Mouse (Mus musculus) midbrain, embryonic 15.5 days (tissue): Measurements from ENCODE around the gene Rgl1. TPM values are rescaled to one million over a fixed set of nuclear protein-coding genes. Genes with fewer than 3 reads are reported as not detected.

ENCODE experiments used
- ATAC-seq: fragments of 200-750 bp; cut with Nextera tagmentation; replicated peaks from 2 replicates; pipeline ENCODE4 v1.8.0; 2017; ENCODE audit warnings: moderate TSS enrichment
- H3K27ac ChIP-seq: fragments of 300-500 bp; sonication (generic); 2 replicates; pipeline ENCODE4 v1.5.1; 2015; ENCODE audit warnings: mild to moderate bottlenecking, inconsistent platforms
- H3K27me3 ChIP-seq: fragments of 300-500 bp; sonication (generic); replicated peaks from 2 replicates; pipeline ENCODE4 v1.6.1; 2015; ENCODE audit warnings: inconsistent platforms
- H3K36me3 ChIP-seq: fragments of 300-500 bp; sonication (generic); replicated peaks from 2 replicates; pipeline ENCODE4 v1.6.1; 2015; ENCODE audit warnings: inconsistent platforms
- H3K4me1 ChIP-seq: fragments of 300-500 bp; sonication (generic); 2 replicates; pipeline ENCODE4 v1.6.1; 2015; ENCODE audit warnings: inconsistent platforms
- H3K4me2 ChIP-seq: fragments of 300-500 bp; sonication (generic); 2 replicates; pipeline ENCODE4 v1.6.1; 2015; ENCODE audit warnings: inconsistent platforms, mild to moderate bottlenecking, moderate library complexity
- H3K4me3 ChIP-seq: fragments of 300-500 bp; sonication (generic); 2 replicates; pipeline ENCODE4 v1.5.1; 2015; ENCODE audit warnings: mild to moderate bottlenecking, inconsistent platforms
- H3K9ac ChIP-seq: fragments of 300-500 bp; sonication (generic); 2 replicates; pipeline ENCODE4 v1.6.1; 2015; ENCODE audit warnings: mild to moderate bottlenecking, inconsistent platforms
- H3K9me3 ChIP-seq: fragments of 300-500 bp; sonication (generic); 2 replicates; pipeline ENCODE4 v1.6.1; 2016; ENCODE audit warnings: inconsistent platforms
- WGBS: fragments of 180-500 bp; shearing (Covaris S2); methylation state at CpG from one replicate; pipeline ENCODE4 v1.1.7; 2015; ENCODE audit warnings: mixed read lengths; 5-methylcytosine and 5-hydroxymethylcytosine counted together
- polyA plus RNA-seq: library from polyadenylated mRNA; unstranded; fragments of >200 nt; fragmentation: Nextera tagmentation; extraction: Ambion mirVana; gene quantifications from 2 replicates; pipeline ENCODE4 v1.2.1, GENCODE M21; 2015

Gene Rgl1
- polyA plus RNA-seq, 1 experiment from 2014 or later, result 14.9 TPM

DNA sequence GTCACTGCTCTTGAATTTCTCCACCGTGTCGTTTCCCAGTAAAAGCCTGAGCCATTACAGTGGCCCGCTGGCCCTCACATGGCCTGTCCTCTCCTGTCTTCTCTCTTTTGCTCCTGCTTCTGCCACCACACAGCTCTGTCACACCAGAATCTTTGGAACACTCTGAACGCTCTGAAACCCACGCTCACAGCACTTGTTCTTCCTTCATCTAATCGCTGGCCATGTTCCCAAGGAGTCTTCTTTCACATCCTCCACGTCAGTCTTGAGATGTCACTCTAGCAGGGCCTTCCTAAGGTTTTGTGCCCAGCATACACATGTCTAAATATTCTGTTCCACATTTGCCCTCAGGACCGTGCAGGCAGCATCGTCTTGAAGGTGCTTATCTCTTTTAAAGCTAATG, 4.9 kb upstream of the Rgl1 start:
- Histone ChIP-seq H3K27me3 (no peaks in the 10 kb centered on the region), H3K9me3 (no peaks in the 10 kb centered on the region), H3K36me3 (peaks cover 32% of the 10 kb centered on the region), H3K4me2 (no peak overlapping the region), H3K27ac (no peak overlapping the region), H3K9ac (no peak overlapping the region; the same call in 1 of the 2 replicates), H3K4me3 (no peak overlapping the region), H3K4me1 (peaks cover 9% of the 10 kb centered on the region)
- 93% methylated on average over 9 of the region's 9 CpGs for WGBS
- ATAC-seq, result no peak

DNA sequence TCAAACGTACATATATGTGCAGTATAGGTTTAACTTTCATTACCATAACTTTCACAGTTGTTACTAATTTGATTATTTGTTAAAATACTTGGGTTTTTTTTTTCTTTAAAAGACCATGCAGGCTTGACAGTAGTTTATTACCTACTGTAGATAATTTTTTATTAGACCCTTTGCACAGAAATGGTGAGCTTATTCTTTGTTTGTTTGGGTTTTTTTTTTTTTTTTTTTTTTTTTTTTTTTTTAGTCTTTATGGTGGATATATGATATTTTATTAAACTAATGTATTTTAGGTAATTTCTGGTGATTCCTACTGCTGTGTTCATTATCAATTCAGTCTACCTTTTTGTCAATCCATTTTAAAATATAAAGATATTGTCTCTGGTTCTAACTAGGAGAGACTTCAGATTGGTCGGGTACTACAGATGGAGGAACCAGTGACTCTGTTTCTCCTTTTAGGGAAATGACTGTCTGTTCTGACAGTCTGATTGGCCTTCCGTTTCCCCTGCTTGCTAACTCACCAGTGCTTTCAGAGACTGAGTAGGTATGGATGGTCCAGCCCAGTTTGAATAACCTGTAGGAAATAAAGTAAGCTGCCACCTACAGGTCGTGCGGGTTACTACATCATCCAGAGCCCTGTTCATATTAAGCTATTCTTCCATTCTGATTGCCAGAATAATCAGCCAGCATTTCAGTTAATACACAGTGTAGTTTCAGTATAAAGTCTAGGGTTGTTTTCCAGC, 1.8 kb upstream of the Rgl1 start:
- Histone ChIP-seq H3K27ac (no peak overlapping the region), H3K36me3 (peaks cover 19% of the 10 kb centered on the region), H3K4me3 (peak overlapping the region; percentile 80), H3K4me1 (peaks cover 17% of the 10 kb centered on the region), H3K9me3 (no peaks in the 10 kb centered on the region), H3K9ac (0 out of 2 replicates have a peak overlapping the region, but pooled peaks have one; percentile 85), H3K4me2 (peak overlapping the region; percentile 90), H3K27me3 (no peaks in the 10 kb centered on the region)
- ATAC-seq, result peak; percentile 15; the same call in 1 of the 2 replicates
- WGBS, result 5% methylated on average over 5 of the region's 5 CpGs

DNA sequence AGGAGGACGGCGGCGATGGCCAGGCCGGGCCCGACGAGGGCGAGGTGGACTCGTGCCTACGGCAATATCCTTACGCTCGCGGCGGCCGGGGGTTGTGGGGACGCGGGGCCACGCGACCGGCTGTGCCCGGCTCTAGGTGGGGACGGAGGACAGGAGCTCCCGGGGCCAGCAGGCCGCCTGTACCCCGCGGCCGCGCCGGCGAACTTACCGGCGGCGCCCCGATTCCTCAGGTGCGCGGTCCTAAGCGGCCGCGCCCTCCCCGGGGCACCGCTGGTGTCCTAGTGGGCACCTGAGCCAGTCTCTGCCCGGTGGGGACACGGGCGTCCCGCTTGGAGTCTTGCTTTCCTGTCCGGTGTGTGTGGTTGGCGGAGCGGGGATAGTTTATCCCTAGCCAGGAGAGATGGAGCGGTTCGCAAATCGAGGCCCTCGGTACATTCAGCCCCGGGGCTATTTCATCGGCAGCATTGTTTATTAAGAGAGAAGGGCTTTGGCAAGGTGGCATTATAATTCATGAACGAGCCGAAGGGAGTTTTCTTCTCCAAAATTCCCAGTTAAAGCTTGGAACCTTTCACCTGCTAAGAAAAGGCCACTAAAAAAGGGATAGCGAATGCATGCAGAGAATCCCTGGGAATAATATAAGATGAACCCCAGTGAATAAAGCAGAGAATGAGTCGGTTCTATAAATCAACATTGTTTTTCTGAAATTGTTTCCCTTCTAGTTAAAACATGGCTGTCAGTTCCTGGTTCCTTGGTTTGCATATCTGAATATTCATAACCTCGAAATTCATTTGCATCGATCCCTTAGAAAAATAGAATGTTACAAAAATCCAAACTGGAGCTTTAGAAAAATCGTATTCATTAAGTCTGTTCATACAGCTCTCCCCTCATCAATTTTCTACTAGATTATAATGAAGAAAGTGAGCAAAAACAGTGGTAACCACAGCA, 925 bp upstream of the Rgl1 start:
- WGBS, result under 1% methylated on average over 60 of the region's 60 CpGs
- peak; percentile 76 for ATAC-seq
- H3K36me3 ChIP-seq, result peaks cover 14% of the 10 kb centered on the region
- H3K27ac ChIP-seq, result peak overlapping the region; percentile 85
- H3K4me2 ChIP-seq, result peak overlapping the region; percentile 90
- no peaks in the 10 kb centered on the region for H3K9me3 ChIP-seq
- H3K4me1 ChIP-seq, result peaks cover 17% of the 10 kb centered on the region
- peak overlapping the region; percentile 85 for H3K9ac ChIP-seq
- no peaks in the 10 kb centered on the region for H3K27me3 ChIP-seq
- peak overlapping the region; percentile 80 for H3K4me3 ChIP-seq

DNA sequence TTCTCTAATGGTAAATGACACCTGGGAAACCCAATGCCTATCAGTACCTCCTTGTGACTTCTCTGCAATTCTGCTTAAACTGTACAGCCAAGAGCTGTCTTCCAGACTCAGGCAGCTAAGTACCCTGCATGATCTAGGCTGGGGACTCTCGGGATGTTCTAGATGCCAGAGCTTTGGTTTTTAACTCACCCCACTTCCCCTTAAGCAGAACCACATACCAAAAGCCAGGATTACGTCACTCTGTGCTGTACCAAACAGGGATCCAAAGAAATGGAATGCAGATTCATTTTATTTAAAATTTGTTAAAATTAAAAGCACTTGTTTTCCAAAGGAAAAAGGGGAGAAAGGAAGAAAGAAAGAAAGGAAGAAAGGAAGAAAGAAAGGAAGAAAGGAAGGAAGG, 4.4 kb downstream of the Rgl1 start:
- 86% methylated on average over 2 of the region's 2 CpGs for WGBS

DNA sequence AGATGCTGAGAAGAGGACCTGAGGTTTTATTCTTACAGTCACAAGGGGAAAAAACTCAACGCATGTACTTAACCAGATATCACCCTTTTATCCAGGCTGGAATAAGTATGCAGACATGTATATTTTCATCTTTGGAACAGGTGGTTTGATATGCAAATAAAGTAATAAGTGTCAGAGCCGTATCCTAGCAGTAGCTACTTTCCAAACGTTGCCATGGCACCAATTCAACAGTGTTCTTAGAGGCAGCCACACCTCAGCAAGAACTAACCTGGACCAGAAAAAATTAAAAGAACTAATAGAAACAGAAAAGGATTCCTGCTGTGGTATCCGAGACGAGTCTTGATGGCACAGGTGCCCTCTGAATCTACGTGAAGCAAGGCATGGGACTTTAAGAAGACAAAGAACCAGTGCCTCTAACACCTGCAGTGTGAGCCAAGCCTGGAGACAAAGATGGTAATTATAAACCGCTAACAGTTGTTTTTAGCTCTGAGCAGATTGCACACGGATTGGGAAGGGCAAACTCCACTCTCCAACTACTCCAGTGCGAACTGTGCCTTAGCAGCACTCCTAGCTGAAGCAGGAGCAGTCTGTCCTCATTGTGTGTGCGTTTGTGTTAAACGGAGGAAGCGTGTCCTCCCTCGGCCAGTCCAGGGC, 15.7 kb downstream of the Rgl1 start, which contains the start of gene Apobec4:
Apobec4 (plus strand) TSS at position 240 of the 654 bp plus-strand sequence.
- no peaks in the 10 kb centered on the region for H3K27me3 ChIP-seq
- 0 out of 2 replicates have a peak within 1 kb of the TSS, but pooled peaks have one; percentile 25 for H3K27ac ChIP-seq
- peak; percentile 40; the same call in 1 of the 2 replicates for ATAC-seq
- no peak within 1 kb of the TSS for H3K4me2 ChIP-seq
- peaks cover 6% of the 10 kb centered on the region for H3K4me1 ChIP-seq
- no peaks in the 10 kb centered on the region for H3K9me3 ChIP-seq
- no peak within 1 kb of the TSS for H3K9ac ChIP-seq
- WGBS, result 52% methylated on average over 13 of the region's 13 CpGs
- H3K4me3 ChIP-seq, result no peak within 1 kb of the TSS
- no peaks in the 10 kb centered on the region for H3K36me3 ChIP-seq

More for the DNA sequence above, 4.4 kb downstream of the Rgl1 start:
- Histone ChIP-seq H3K36me3 (no peaks in the 10 kb centered on the region), H3K4me2 (no peak overlapping the region), H3K9ac (no peak overlapping the region), H3K27me3 (no peaks in the 10 kb centered on the region), H3K4me1 (peaks cover 8% of the 10 kb centered on the region), H3K4me3 (no peak overlapping the region), H3K9me3 (no peaks in the 10 kb centered on the region), H3K27ac (no peak overlapping the region)
- no peak for ATAC-seq

DNA sequence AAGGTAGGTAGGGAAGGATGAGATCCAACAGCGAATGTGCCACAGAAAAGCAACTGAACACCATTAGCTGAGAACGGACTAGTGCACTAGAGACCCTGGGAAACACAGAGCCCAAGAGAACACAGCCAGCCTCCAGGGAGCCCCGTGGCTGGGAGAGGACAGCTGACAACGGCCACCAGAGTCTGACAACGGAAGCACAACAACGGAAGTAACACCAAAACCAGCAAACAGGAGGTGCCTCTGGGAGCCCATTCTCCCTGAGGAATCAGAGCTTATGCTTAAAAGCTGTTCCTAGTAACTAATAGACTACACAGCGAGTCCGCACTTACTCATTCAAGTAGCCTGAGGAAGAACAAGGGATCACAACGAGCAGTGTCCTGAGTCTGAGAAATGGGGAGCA, 16.9 kb downstream of the Rgl1 start:
- H3K27me3 ChIP-seq, result no peaks in the 10 kb centered on the region
- no peak overlapping the region for H3K4me2 ChIP-seq
- H3K36me3 ChIP-seq, result no peaks in the 10 kb centered on the region
- no peak overlapping the region for H3K4me3 ChIP-seq
- no peaks in the 10 kb centered on the region for H3K9me3 ChIP-seq
- H3K27ac ChIP-seq, result no peak overlapping the region
- no peak for ATAC-seq
- H3K4me1 ChIP-seq, result peaks cover 6% of the 10 kb centered on the region
- H3K9ac ChIP-seq, result no peak overlapping the region
- 74% methylated on average over 9 of the region's 9 CpGs for WGBS

DNA sequence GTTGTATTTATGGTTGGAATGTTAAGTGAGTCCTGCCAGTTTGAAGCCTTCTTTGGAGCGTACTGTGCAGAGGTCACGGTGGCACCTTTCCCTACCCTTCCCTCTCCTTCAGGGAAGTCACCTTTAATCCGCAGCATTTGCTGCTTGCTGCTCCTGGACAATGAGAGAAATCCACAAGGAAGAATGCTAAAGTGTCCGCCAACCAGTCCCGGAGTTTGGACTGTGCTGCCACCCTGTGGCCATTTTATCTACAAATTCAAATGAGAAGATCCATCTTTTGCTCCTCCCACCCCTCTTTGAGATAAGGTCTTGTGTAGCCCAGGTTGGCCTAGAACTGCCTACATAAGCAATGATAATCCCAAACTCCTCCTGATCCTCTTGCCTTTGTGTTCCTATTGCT, 19.7 kb downstream of the Rgl1 start:
- Histone ChIP-seq H3K27me3 (no peaks in the 10 kb centered on the region), H3K4me3 (no peak overlapping the region), H3K9ac (no peak overlapping the region), H3K4me2 (no peak overlapping the region), H3K36me3 (no peaks in the 10 kb centered on the region), H3K4me1 (peaks cover 6% of the 10 kb centered on the region), H3K9me3 (no peaks in the 10 kb centered on the region), H3K27ac (no peak overlapping the region)
- WGBS, result 2% methylated on average over 5 of the region's 5 CpGs
- ATAC-seq, result peak; percentile 81

DNA sequence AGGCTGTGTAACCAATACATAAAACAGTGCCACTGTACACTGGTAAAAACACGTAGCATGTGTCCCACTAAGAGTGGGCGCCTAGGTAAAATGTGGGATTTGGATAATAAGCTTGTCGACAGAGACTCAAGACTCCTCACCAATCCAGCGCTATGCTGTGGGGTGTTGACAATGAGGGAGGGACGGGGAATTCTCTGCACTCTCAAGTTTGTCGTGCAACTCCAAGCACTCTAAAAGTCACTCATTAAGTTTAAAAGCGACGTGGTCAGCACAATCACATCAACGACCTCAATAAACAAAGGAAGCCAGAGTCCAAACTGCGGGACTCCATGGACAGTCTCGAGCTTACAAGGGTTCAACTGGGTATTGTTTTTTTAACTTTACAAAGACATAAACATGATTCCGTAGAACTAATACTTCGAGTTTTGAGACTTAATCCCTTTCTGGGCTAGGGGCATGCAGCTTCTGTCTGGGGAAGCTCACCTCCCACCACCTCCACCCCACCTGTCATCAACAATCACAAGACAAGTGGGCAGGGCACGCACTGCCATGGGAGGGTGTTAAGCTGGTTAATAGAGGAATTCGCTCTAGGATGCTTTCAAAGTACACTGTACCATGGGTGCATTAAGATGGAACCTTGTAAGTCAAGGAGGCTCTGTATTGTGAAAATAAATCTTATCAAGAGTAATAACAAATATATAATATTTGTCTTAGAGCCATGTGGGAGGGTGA, 22.9 kb downstream of the Rgl1 start:
- Histone ChIP-seq H3K9me3 (no peaks in the 10 kb centered on the region), H3K4me1 (no peaks in the 10 kb centered on the region), H3K27ac (no peak overlapping the region), H3K9ac (no peak overlapping the region), H3K4me3 (no peak overlapping the region), H3K27me3 (no peaks in the 10 kb centered on the region), H3K4me2 (no peak overlapping the region), H3K36me3 (no peaks in the 10 kb centered on the region)
- no peak for ATAC-seq
- 74% methylated on average over 15 of the region's 15 CpGs for WGBS

DNA sequence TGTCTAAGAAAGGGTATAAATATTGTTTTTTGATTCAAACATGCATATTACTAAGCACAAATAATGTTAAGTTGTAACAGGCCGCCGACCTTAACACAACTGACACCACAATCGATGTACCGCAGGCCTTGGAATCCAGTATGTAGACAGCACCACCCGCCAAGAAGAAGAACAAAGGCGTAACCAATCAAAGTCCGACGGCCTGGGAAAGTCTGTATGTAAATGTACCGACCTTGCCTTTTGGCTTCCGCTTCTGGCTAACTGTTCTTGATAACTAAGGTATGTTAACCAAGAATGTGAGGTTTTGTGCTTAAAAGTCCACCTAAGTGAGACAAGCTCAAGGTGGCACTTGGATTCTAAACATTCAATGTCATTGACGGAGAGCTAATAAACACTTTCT, 26.8 kb downstream of the Rgl1 start:
- Histone ChIP-seq H3K27me3 (no peaks in the 10 kb centered on the region), H3K27ac (no peak overlapping the region), H3K4me3 (no peak overlapping the region), H3K9ac (no peak overlapping the region), H3K4me1 (no peaks in the 10 kb centered on the region), H3K9me3 (no peaks in the 10 kb centered on the region), H3K4me2 (no peak overlapping the region), H3K36me3 (no peaks in the 10 kb centered on the region)
- 83% methylated on average over 11 of the region's 11 CpGs for WGBS
- no peak for ATAC-seq

DNA sequence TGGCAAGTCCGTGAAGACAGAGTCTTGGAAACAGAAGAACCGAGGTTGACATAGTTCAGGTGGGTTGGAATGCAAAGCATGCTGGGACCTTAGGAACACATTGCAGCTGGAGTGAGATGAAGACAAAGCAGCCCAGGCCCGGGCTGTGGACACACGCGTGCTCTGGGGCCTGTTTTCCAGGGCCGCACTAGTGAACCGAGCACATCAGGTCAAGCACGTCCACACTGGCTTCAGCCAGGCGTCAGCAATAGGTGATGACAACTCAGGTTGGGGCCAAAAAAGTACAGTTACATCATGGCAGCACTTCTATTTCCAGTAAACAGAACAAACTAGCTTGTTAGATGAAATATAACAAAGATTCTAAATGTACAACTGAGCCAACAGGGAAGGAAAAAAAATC, 27.4 kb downstream of the Rgl1 start:
- H3K36me3 ChIP-seq, result no peaks in the 10 kb centered on the region
- no peaks in the 10 kb centered on the region for H3K9me3 ChIP-seq
- ATAC-seq, result no peak
- no peak overlapping the region for H3K27ac ChIP-seq
- H3K4me3 ChIP-seq, result no peak overlapping the region
- H3K4me1 ChIP-seq, result no peaks in the 10 kb centered on the region
- no peak overlapping the region for H3K4me2 ChIP-seq
- H3K9ac ChIP-seq, result no peak overlapping the region
- H3K27me3 ChIP-seq, result no peaks in the 10 kb centered on the region
- WGBS, result 96% methylated on average over 9 of the region's 9 CpGs

DNA sequence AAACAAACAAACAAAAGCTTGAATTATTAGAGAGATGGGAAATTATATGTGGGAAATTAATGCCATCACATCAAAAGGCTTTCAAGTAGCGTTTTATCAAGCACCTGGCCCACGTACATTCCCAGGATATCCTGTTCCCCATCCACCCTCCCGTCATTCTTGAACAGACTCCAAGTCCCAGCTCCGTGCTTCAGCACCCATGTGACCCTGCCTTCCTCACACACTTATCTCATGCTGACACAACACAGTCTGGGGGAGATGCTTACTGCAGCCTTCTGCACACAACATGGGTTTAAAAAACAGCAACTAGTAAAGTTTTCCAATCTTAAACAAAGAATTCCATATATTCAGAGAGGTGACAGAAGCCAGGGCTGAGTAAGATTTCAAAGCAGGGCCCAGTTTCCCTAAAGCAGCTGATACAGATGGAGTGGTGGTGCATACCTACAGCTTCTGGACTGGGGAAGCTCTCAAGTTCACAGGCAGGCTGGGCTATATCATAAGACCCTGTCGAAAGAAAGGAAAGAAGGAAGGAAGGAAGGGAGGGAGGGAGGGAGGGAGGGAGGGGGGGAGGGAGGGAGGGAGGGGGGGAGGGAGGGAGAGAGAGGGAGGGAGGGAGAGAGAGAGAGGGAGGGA, 38.4 kb downstream of the Rgl1 start:
- H3K4me3 ChIP-seq, result no peak overlapping the region
- 73% methylated on average over 4 of the region's 5 CpGs for WGBS
- no peak for ATAC-seq

More for the DNA sequence above, 38.4 kb downstream of the Rgl1 start:
- Histone ChIP-seq H3K36me3 (no peaks in the 10 kb centered on the region), H3K9me3 (no peaks in the 10 kb centered on the region), H3K4me1 (no peaks in the 10 kb centered on the region), H3K4me2 (no peak overlapping the region), H3K9ac (no peak overlapping the region), H3K27ac (no peak overlapping the region), H3K27me3 (no peaks in the 10 kb centered on the region)
